Mouse (Mus musculus) gastrocnemius, adult 18-20 months (tissue): ENCODE results near the gene Igf2bp3. TPM values are rescaled to one million over a fixed set of nuclear protein-coding genes. Genes with fewer than 3 reads are reported as not detected.

ENCODE experiments used
- total RNA-seq, 2 experiments: library from RNA; stranded (reverse); gene quantifications; 2 replicates each; pipeline ENCODE4 v1.2.3; 2021

Gene Igf2bp3
- total RNA-seq, 2 experiments from 2014 or later: 0.09 to 0.11 TPM

Other genes with a start within 250 kb of the Igf2bp3 start
- gene Doxl2, start 240.0 kb downstream of the Igf2bp3 start, total RNA-seq: not detected
- gene Svs1, start 228.1 kb downstream of the Igf2bp3 start, total RNA-seq: not detected
- 1 to 10 TPM; 1.6 to 2.3 TPM for gene Gpnmb, start 178.4 kb downstream of the Igf2bp3 start, total RNA-seq
- gene Malsu1, start 141.2 kb downstream of the Igf2bp3 start, total RNA-seq: 10 to 100 TPM; 42.5 to 47.7 TPM
- gene Tra2a, start 49.1 kb upstream of the Igf2bp3 start, total RNA-seq: 10 to 100 TPM; 14.7 to 20.2 TPM
- gene Ccdc126, start 104.3 kb upstream of the Igf2bp3 start, total RNA-seq: 1 to 10 TPM; 1.8 to 2.3 TPM
- gene Fam221a, start 152.8 kb upstream of the Igf2bp3 start, total RNA-seq: not detected
- gene Stk31, start 180.6 kb upstream of the Igf2bp3 start, total RNA-seq: not detected